Mouse (Mus musculus) urinary bladder, postnatal 4 days (tissue): Measurements from ENCODE around the gene Spry1.

Experiments
- DNase-seq, 2 experiments: peaks; one replicate each; pipeline ENCODE4 v3.0.0; 2021 to 2022; ENCODE audit warnings: low spot score in 2 of 2

Spry1 gene

GRCm38 (mm10) chr3:37641796-37642680, 2.3 kb downstream of the Spry1 start:
- peak in 1 of 2 experiments; percentile 55 for DNase-seq

- no peak for DNase-seq
These were observed 3.0 kb downstream of the Spry1 start for GRCm38 (mm10) chr3:37642681-37643214.

GRCm38 (mm10) chr3:37643411-37643810, 3.7 kb downstream of the Spry1 start:
- DNase-seq: peak in 1 of 2 experiments; percentile 55

GRCm38 (mm10) chr3:37643903-37644302, 4.2 kb downstream of the Spry1 start:
- peak in 1 of 2 experiments; percentile 54 for DNase-seq

- DNase-seq: peak in 1 of 2 experiments; percentile 25
These were observed 5.3 kb downstream of the Spry1 start for GRCm38 (mm10) chr3:37645061-37645460.

DNA sequence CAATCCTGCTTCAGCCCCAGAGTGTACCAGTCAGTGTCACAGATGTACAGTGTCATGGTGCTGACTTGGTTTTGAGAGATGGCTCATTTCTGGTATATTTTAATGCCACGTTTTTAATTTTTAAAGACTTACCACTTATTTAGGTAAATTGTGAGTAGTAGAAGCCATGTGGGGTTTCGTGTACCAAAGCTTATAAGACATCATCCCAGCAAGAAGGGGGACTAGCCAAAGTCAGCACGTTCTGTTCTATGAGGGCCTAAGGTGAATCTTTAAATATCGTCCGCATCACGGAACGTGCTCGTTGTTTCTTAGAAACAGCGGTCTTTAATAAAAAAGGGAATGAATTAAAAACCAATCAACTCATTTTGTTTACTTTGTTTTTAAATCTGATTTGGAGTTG, 6.5 kb downstream of the Spry1 start:
- no peak for DNase-seq

GRCm38 (mm10) chr3:37647225-37647624, 7.5 kb downstream of the Spry1 start:
- DNase-seq: peak in 1 of 2 experiments; percentile 42

DNA sequence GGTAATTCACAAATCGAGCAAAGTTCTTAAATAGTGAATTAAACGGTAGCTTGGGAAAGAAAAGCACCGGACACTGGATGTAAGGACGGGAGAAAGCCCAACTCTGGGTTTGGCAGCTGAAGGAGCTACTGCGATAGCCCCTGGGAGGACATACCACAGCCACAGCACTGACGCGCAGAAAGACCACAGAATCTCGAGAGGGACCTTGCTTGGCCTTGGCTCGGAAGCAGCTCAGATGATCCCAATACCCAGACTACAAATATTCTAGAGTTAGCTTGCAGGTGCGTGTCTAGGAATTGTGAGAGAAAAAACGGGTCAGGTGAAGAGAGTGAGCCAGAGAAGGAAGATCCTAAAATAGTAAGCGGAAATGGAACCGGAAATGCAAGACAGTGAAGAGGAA, 8.5 kb downstream of the Spry1 start:
- DNase-seq: peak in 1 of 2 experiments; percentile 51

- DNase-seq: peak in 1 of 2 experiments; percentile 55
These were observed 9.5 kb downstream of the Spry1 start for GRCm38 (mm10) chr3:37649281-37649680.

DNA sequence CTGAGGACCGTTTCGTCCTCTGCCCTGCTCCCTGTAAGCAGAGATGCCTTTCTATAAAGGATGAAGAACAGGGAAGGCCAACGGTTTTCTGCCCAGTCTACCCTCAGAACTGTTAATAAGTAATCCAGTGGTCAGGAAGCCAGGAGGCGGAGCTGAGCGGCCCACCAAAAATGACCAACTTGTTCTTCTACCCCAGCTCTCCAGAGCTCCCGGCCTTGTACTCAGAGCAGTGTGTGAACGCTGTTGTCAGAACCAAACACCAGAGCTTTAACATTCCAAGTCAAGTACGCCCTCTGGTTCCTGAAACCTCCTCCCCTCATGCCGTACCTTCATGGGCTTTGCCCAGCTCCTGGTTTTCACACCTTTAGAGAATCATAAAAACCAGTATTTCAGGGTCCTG, 12.8 kb downstream of the Spry1 start:
- DNase-seq: peak in 1 of 2 experiments; percentile 32

GRCm38 (mm10) chr3:37653935-37654729, 14.4 kb downstream of the Spry1 start:
- peak in 1 of 2 experiments; percentile 51 for DNase-seq

- no peak for DNase-seq
These were observed 15.0 kb downstream of the Spry1 start for GRCm38 (mm10) chr3:37654787-37655186.

DNA sequence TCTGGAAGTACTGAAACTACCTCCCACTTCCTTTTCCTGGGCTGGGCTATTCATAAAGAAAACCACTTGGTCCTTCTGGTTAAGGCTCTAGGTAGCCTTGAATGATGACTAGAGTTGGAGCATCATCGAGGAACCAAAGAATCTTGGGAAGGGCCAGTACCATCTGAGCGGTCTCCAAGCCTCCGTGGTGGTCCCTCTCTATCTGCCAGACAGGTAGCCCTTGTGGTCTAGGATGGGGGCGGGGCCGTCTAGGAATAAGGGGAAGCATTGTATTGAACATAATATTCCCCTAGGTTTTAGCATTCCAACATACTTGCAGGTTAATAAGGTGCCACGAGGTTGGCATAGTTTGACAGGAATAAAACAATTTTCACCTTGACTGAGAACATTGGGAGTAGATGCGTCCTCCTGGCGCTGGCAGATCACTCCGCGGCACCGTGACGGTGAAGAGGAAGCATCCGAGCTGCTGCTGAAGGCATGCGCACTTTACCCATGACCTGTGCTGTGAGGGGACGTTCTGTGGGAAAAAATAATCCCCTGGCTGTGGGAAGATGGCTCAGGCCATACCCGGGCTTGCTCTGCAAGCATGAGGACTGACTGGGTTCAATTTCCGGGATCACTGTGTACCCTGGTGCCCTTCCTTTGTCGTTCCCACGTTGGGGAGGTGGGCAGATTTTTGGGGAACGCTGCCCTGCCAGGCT, 16.3 kb downstream of the Spry1 start:
- DNase-seq: no peak

- DNase-seq: no peak
These were observed 17.3 kb downstream of the Spry1 start for GRCm38 (mm10) chr3:37657009-37657408.

GRCm38 (mm10) chr3:37658155-37658554, 18.4 kb downstream of the Spry1 start:
- DNase-seq: no peak

GRCm38 (mm10) chr3:37659621-37660020, 19.9 kb downstream of the Spry1 start:
- DNase-seq: no peak

- peak in 1 of 2 experiments; percentile 44 for DNase-seq
These were observed 26.8 kb downstream of the Spry1 start for GRCm38 (mm10) chr3:37666291-37667118.

DNA sequence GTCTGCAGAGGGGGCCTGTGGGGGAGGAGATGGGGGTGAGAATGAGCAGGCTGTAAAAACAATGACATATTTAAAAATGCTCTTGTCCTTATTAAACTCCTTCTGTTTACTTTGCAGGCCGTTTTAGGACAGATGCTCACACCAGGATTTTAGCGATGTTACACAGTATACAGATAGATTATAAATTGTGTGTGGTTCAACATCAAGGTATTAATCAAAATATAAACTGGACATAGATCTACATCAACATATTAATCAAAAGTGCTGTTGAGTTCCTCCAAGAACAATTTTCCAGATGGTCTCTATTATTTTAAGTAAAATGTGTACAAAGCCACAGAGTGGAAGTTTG, 27.3 kb downstream of the Spry1 start:
- no peak for DNase-seq

DNA sequence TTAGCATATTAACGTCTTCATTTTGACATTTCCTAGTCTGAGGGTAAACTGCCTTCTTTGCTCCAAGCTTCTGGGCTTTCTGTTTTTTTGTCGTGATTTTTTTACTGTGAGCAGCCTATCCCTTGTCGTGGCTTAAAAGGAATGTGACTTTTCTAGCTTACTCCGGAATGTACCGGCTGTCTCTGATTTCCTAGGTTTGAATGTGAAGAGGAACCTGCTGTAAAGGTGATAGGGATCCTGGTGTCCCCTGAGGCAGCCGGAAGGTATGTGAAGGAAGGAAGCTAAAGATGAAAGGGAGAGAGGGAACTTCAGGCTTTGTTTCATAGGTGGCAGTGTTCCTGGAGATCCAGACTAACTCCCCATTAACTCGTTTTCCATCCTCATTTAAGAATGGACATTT, 28.0 kb downstream of the Spry1 start:
- no peak for DNase-seq

- no peak for DNase-seq
These were observed 28.9 kb downstream of the Spry1 start for GRCm38 (mm10) chr3:37668652-37669051.

- no peak for DNase-seq
These were observed 29.4 kb downstream of the Spry1 start for GRCm38 (mm10) chr3:37669100-37669499.
